Mouse (Mus musculus) olfactory bulb, adult 2 months (tissue): Measurements from ENCODE around the gene Uqcr11. TPM values are rescaled to one million over a fixed set of nuclear protein-coding genes. Genes with fewer than 3 reads are reported as not detected.
A peak's percentile ranks its signal among the peaks of the same experiment; 100 is the strongest.

Experiments used
- H3K27ac ChIP-seq: fragments of 200-500 bp; 2 replicates; pipeline ENCODE4 v1.5.1; 2012; ENCODE audit warnings: low read depth, low read length; ENCODE audit not compliant: insufficient read depth
- H3K4me1 ChIP-seq: fragments of 200-500 bp; 2 replicates; pipeline ENCODE4 v1.6.1; 2012; ENCODE audit warnings: low read length; ENCODE audit not compliant: control insufficient read depth, insufficient read depth
- H3K4me3 ChIP-seq: fragments of 200-500 bp; 2 replicates; pipeline ENCODE4 v1.5.1; 2012; ENCODE audit warnings: mild to moderate bottlenecking, low read depth, low read length, moderate library complexity; ENCODE audit not compliant: insufficient read depth
- CTCF ChIP-seq: fragments of 200-500 bp; IDR thresholded peaks from 2 replicates; pipeline ENCODE4 v1.5.1; 2012; ENCODE audit warnings: low read depth, mild to moderate bottlenecking, low read length, moderate library complexity; ENCODE audit not compliant: insufficient read depth
- POLR2A ChIP-seq: fragments of 200-500 bp; IDR thresholded peaks from 2 replicates; pipeline ENCODE4 v1.6.1; 2012; ENCODE audit warnings: mild to moderate bottlenecking, low read depth, low read length, moderate library complexity; ENCODE audit not compliant: insufficient read depth
- WGBS: fragments of 180-500 bp; shearing (Covaris S2); methylation state at CpG from one replicate; pipeline ENCODE4 v1.1.7; 2018; 5-methylcytosine and 5-hydroxymethylcytosine counted together
- polyA plus RNA-seq: library from polyadenylated mRNA; stranded (reverse); fragments of >200 nt; gene quantifications from 2 replicates; pipeline ENCODE4 v1.2.4, GENCODE M21; 2012; ENCODE audit warnings: low replicate concordance; ENCODE audit not compliant: missing spikeins, insufficient read depth, insufficient read length

Gene Uqcr11
- polyA plus RNA-seq, 1 experiment, result not detected

- Histone ChIP-seq H3K27ac (no peak overlapping the region), H3K4me3 (no peak overlapping the region)
- 85% methylated on average over 4 of the region's 4 CpGs for WGBS
Observed at GRCm38 (mm10) chr10:80384115-80384639, 22.5 kb downstream of the Uqcr11 start.

GRCm38 (mm10) chr10:80383431-80383830, 23.2 kb downstream of the Uqcr11 start:
- 60% methylated on average over 4 of the region's 4 CpGs for WGBS
- H3K4me1 ChIP-seq, result peaks cover 44% of the 10 kb centered on the region
- no peak overlapping the region for H3K27ac ChIP-seq
- H3K4me3 ChIP-seq, result no peak overlapping the region
- TF ChIP-seq POLR2A, result no peak
- 0 out of 2 replicates have a peak, but pooled peaks have one; percentile 12 for TF ChIP-seq CTCF

More at GRCm38 (mm10) chr10:80384115-80384639, 22.5 kb downstream of the Uqcr11 start:
- TF ChIP-seq CTCF (no peak), POLR2A (no peak)
- peaks cover 44% of the 10 kb centered on the region for H3K4me1 ChIP-seq

DNA sequence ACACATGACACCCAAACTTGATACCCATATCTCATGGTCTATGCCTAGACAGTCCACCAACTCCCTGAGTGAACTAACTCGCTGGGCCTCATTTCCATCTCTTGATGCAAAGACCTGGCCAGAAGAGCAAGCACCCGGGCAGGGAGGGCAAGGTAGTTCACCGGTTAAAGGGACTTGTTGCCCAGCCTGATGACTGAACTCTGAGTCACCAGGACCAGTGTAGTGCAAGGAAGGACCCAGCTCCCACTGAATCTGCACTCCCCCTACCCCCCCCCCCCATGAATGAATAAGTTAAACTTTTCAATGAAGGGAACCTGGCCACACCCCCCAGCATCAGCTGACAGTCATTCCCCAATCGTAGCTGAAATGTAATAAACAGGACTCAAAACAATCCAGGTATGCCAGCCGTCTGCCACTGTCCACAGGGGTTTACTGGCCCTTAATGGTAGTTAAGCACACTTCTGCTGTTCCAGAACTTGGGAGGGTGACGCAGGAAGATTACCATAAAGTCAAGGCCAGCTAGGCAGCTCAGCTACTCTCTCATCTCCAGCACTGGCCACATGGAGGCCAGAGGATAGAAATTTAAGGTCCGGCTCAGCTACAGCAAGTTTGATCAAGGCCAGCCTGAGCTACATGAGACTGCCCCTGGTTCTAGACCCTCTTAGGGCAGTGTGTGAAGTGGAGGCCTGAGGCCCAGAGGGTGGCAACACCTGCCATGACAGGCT, 23.8 kb downstream of the Uqcr11 start:
- no peak overlapping the region for H3K4me3 ChIP-seq
- H3K4me1 ChIP-seq, result peaks cover 37% of the 10 kb centered on the region
- 75% methylated on average over 7 of the region's 7 CpGs for WGBS

GRCm38 (mm10) chr10:80377716-80378115, 28.9 kb downstream of the Uqcr11 start:
- no peak overlapping the region for H3K4me3 ChIP-seq
- TF ChIP-seq POLR2A, result no peak
- TF ChIP-seq CTCF, result peak; percentile 70; the same call in 1 of the 2 replicates
- peaks cover 2% of the 10 kb centered on the region; the same call in 1 of the 2 replicates for H3K4me1 ChIP-seq
- WGBS, result 57% methylated on average over 10 of the region's 10 CpGs
- H3K27ac ChIP-seq, result no peak overlapping the region

More for the DNA sequence above, 23.8 kb downstream of the Uqcr11 start:
- no peak overlapping the region for H3K27ac ChIP-seq
- TF ChIP-seq CTCF, result no peak
- TF ChIP-seq POLR2A, result no peak

- TF ChIP-seq POLR2A, result no peak
- TF ChIP-seq CTCF, result peak; percentile 93
- WGBS, result 3% methylated on average over 7 of the region's 7 CpGs
Observed at GRCm38 (mm10) chr10:80376160-80376559, 30.5 kb downstream of the Uqcr11 start.

GRCm38 (mm10) chr10:80374063-80374462, 32.6 kb downstream of the Uqcr11 start:
- no peak for TF ChIP-seq POLR2A
- TF ChIP-seq CTCF, result no peak
- Histone ChIP-seq H3K27ac (no peak overlapping the region), H3K4me3 (no peak overlapping the region), H3K4me1 (peaks cover 10% of the 10 kb centered on the region)
- 35% methylated on average over 6 of the region's 6 CpGs for WGBS

More at GRCm38 (mm10) chr10:80376160-80376559, 30.5 kb downstream of the Uqcr11 start:
- no peak overlapping the region for H3K4me3 ChIP-seq
- no peak overlapping the region for H3K27ac ChIP-seq
- peaks cover 10% of the 10 kb centered on the region for H3K4me1 ChIP-seq

GRCm38 (mm10) chr10:80372706-80373105, 33.9 kb downstream of the Uqcr11 start:
- peaks cover 14% of the 10 kb centered on the region for H3K4me1 ChIP-seq
- TF ChIP-seq CTCF (no peak), POLR2A (no peak)
- H3K27ac ChIP-seq, result no peak overlapping the region; the same call in 1 of the 2 replicates
- WGBS, result 62% methylated on average over 6 of the region's 6 CpGs
- H3K4me3 ChIP-seq, result no peak overlapping the region

- H3K27ac ChIP-seq, result no peak overlapping the region; the same call in 1 of the 2 replicates
- WGBS, result 65% methylated on average over 9 of the region's 9 CpGs
- peaks cover 21% of the 10 kb centered on the region for H3K4me1 ChIP-seq
- TF ChIP-seq CTCF, result no peak
- no peak for TF ChIP-seq POLR2A
- H3K4me3 ChIP-seq, result no peak overlapping the region
Observed at GRCm38 (mm10) chr10:80371983-80372382, 34.6 kb downstream of the Uqcr11 start.

GRCm38 (mm10) chr10:80371411-80371966, 35.1 kb downstream of the Uqcr11 start:
- no peak overlapping the region for H3K27ac ChIP-seq
- WGBS, result 28% methylated on average over 12 of the region's 12 CpGs
- H3K4me3 ChIP-seq, result no peak overlapping the region
- peaks cover 22% of the 10 kb centered on the region for H3K4me1 ChIP-seq
- TF ChIP-seq CTCF (no peak), POLR2A (no peak)
